Mouse (Mus musculus) adrenal gland (tissue): ENCODE results near the gene Unc79.

Experiments used
- intact Hi-C: fragments of 180-260 bp; cut with DNase I; formaldehyde crosslinking; loops from one replicate; pipeline ENCODE4 v1.15.1; 2025

The Unc79 gene

DNA sequence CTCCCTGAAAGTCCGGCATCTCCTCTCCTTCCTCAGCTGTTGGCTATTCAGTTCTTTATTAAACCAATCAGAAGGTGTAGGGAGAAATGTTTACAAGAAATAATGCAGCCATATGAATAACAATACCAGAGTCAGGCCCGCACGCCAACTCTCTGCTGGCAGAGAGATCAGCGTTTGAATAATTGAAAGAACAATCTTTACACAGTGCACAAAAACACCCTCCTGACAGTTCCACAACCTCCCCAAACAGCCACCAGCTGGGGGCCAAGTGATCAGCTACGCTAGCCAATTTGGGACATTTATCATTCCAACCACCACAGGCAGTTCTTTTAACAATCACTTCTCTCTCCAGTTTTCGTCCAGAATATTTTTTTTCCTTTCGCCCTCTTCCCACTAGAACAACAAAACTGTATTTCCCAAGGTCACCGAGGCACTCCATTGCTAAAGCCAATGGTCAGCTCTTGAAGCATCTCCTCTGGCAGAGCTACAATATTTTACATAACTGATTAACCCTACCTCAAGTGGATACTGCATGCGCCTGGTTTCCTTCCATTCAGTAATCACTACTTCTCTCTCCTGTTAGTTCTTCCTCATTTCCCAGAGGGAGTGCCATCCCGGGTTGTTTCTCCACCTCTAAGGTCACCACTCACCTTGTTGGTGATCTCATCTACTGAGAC is 169.0 kb downstream of the Unc79 start:
- intact Hi-C loops = no loop called here

DNA sequence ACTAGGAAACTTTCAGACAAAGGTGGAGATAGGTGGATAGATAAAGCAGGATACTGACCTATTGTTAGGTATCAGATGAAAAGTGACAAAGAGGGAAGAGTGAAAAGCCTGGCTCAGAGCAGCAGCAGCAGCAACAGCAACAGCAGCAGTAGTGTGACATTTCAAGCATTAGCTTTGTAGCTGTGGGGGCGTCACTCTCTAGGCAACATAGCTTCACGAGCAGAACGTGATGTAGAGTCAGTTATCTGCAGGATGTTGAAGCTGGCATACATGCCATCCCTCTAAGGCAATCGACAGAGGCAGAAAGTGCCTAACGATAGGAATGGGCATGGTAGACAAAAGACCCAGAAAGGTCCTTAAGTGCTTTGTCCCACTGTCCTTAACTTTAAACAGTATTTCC is 173.3 kb downstream of the Unc79 start:
- intact Hi-C loops = no loop called here

DNA sequence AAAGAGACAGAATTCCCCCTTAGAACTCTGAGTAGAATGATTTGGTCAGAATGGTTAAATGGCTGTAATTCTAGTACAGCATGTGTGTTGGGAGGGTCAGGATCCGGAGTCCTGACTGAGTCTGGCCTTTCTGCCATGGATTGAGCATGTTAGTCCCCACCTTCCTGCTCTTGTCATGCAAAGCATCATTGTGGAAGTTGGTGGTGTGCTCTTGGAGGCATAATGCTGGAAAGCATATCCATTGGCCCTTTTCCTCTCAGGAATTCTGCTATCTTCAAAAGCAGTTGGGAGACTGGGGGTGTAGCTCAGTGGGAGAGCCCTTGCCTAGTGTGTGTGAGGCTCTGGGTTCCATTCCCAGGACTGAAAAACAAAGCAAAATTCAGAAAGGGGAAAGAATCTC is 175.2 kb downstream of the Unc79 start:
- intact Hi-C loops = no loop called here

GRCm38 (mm10) chr12:103128914-103129313 is 180.3 kb downstream of the Unc79 start:
- intact Hi-C loops = no loop called here

GRCm38 (mm10) chr12:103129395-103130248 is 181.0 kb downstream of the Unc79 start:
- intact Hi-C loops = no loop called here

- intact Hi-C loops = no loop called here
Observed at GRCm38 (mm10) chr12:103131419-103131818, 182.8 kb downstream of the Unc79 start.

DNA sequence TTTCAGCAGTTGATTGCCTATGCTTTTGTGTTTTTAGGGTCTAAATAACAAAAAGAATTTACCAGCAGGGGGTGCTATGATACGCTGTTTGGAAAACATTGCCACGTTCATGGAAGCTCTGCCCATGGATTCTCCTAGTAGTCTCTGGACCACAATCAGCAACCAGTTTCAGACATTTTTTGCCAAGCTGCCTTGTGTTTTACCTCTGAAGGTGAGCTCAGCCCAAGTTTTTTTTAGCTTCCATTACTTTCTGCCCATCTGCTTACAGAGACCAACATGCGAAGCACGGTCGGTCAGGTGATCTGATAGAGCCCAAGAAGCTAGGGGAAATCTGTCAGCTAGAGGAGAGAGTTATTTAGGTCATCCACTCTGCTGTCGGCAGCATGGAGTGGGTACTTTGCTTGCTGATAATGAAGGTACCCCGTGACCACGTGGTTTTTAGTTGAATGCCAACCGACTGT is 193.9 kb downstream of the Unc79 start:
- intact Hi-C loops = loop anchor here (2.0 to 5.0 kb wide), 2 partner anchors 164 to 230 kb away; no protein-coding TSS in a partner anchor

DNA sequence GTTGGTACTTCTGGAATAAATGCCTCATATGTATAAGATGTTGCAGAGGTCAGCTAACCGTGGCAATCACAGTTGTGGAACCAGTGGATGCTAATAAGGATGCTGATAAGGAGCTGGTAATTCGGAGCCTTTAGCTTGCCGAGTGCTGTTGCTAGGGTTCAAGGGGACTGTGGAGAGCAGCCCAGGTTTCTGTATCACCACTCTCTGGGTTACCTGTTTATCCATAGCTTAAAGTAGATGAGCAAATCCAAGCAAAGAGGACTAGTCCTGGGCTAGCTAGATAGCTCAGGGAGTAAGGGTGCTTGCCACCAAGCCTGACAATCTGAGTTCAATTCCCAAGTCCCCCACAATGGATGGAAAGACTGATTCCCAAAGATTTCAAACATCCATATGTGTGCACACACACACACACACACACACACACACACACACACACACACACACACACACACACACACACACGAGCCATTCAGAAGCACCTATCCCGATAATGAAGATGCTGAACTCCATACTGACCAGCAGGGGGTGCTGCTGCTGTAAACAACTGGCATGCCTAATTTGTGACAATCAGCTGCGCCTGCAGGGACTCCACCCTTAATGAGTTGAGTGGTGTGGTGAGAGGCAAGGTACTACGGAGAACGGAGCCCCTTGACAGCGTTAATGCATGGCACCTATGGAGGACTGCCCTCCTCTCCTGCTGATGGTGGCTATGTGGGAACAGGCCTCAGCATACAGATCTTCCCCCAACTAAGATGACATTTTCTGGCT is 195.3 kb downstream of the Unc79 start:
- intact Hi-C loops = loop anchor here (2.0 to 5.0 kb wide), 4 partner anchors 99 to 228 kb away; partner anchors contain the start of gene Prima1

DNA sequence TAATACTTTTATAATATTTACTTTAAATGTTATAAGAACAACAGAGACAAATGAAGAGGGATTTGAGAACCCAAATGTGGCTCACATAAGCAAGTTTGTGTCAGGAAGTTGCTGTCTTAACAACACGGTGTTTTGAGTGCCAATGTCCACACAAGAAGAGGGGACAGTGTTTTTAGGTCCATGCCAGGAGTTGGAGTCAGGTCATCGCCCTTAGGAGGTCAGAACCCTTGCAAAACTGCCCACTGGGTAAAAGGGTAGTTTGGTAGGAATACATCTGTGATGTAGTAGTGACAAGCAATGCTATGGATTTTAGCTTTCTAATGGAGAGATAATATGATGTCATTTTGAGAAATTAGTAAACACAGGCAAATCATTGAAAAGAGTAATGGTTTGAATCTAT is 201.6 kb downstream of the Unc79 start:
- intact Hi-C loops = no loop called here

- intact Hi-C loops = no loop called here
Observed at GRCm38 (mm10) chr12:103154927-103155326, 206.3 kb downstream of the Unc79 start.

DNA sequence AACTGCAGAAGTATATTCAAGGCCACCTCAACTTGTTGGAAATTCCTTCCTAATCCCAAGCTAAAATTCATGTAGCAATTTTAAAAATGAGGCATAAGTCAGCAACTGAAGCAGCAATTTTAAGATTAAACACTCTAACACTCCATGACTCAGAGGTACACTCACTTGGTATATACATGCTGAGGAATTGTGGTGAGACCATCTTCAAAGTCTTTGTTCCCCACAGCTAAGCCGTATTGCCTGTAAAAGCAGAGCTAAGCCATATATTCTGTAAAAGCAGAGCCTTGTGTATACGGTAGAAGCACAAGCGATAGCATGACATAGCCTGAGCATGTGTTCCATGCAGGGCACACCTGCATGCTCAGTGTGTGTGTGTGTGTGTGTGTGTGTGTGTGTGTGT is 206.7 kb downstream of the Unc79 start:
- intact Hi-C loops = no loop called here

DNA sequence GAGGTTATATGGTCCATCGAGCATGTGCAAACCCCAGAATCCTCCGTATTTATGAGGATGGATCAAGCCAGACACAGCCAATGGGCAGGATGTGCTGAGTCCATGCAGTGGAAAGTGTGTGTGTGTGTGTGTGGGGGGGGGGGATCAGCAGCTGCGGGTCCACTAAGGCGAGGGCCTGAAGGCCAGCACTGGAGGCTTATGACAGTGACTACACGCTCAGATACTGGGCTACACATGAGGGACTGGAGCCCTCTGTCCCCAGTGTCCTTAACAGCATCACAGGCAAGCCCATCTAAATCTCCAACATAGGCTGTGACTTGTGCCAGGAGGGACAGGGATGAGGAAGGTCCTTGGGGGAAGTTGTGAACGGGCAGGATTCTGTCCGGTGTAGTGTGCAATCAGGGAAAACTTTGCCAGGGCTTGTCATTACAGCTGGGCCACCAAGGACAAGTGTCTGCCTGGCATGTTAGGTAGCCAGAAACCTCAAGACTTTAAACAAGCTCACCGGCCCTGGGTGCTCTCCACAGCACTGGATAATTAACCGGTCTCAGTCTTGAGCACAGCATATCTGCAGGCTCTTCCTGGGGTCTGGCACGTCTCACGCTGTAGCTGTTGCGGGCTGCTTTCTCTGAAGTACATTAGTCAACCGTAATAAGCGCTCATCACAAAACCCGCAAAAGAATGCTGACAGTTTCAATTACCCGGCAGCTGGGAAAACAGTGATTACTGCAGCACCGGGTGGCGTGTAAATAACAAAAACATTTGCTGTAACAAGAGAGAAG is 208.7 kb downstream of the Unc79 start:
- intact Hi-C loops = no loop called here

DNA sequence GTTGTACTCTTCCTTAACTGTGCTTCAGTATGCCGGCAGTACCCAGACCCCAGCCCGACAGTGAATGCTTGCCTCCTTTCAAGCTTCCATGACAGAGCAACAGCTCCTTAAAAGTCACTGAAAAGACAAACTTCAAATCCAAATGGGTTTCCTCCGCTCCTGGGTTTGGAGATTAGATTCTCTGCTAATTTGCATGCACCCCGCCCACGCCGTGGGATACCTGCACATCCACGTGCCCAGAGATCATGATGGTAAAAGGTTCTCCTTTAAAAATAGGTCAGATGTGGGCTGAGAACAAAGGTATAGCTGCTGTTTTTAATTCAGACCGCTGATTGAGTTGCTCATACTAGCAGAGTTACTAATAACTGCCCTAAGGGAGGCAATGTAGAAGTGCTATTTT is 210.4 kb downstream of the Unc79 start:
- intact Hi-C loops = no loop called here

DNA sequence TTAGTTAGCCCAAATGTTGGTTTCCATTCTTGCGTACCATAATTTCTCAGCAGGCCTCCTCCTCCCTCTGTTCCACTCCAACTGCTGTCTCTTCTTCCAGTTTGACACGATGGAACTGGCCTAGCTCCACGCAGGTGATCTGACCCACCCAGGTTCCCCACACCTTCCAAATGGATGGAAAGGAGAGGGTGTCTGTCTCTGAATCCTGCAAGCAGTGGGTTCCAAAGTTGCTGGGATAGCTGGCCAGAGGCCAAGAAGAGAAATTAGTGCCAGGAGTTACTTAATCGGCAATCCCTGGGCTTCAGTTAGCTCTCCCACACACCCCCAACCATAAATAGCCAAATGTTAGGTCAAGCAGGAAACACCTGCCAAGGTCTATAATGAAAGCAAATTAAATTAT is 212.1 kb downstream of the Unc79 start:
- intact Hi-C loops = no loop called here

DNA sequence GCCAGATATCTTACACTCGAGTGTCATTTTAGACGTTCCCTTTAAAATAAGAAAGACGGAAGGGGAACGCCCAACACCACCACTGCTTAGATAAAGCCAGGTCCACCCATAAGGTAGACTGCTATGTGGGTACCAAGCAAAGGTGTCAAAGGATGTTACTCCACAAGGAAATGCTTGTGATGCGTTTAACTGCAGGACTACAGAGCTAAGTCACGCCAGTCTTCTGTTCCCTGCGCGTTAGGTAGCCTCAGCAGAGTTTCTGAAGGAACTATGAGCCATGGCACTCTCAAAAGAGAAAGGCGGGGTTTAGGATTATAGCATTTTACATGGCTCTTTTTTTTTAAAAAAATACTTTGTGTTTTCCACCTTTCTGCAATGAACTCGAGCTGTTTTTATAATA is 214.9 kb downstream of the Unc79 start:
- intact Hi-C loops = no loop called here

DNA sequence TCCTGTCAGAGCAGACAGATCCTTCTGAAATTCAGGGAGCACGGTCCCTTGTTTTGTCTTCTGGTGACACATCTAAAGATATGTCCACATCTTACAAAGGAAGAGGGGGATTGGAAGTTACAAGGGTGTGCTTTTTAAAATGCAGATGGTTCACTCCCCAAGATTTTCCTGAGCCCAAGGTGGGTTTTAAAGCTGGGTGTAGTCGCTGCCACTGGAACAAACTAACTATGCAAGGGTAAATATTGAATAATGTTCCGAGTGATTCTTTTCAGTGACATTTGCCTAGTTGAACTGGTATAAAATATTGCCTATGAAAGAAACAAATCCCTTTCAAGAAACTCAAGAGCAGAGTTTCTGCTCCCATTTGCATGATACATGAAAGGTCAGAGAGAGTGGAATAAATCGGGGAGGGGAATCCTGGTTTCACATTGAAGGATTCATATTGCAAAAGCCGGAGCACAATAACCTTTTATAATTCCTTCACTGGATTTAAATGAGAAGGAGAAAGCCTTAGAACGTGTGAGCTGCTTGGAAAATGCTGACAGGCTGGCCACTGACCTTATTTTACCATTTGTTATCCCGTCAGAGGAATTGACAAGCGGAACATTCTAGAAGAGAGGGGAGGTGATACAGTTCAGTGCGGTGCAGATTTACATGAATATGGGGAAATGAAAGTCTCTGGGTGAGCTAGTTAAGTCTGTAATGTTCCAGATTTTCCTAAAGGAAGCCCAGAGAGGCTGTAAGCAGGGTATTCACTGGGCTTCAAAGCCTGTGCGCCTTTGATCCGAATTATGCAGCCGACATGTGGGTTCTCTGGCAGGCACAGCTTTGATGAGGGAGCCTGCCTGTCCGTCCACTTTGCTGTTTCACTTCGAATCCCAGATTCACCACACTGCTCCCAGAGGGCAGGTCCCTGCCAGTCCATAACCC is 215.7 kb downstream of the Unc79 start:
- intact Hi-C loops = no loop called here

DNA sequence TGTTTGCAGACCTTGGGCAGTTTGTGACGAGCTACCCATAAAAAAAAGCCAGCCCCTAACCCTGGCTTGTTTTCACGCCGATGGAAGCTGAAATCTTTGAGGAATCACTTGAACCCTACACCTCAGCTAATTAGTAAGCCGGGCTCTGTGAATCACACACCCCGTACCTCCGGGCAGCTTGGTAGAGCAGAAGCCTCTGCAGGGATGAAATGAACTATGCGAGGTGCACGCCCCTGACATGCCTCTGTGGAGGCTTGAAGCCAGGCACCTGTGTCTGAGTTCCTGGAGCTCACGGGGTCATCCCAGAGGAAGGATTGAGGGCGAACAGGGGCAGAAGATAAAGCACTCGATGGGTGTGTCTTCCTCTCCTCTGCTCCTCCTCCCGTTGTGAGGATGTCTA is 220.2 kb downstream of the Unc79 start:
- intact Hi-C loops = no loop called here

DNA sequence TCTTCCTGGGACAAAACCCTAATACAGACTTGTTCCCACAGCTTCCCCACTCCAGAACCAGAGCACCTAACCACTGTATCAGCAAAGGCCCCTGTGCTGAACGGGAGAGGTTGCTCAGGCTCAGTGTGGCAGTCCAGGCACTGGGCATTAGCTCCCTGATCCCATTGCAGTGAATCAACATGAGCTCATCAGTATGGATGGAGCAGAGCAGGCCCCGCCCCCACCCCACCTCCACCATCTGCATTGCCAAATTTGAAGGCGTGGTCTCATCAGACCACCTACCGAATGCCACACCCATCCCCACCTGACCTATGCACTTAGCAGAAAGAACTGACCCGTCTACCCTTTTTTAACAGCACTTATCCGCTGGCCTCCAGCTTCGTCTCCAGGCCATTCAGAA is 234.4 kb downstream of the Unc79 start:
- intact Hi-C loops = no loop called here

DNA sequence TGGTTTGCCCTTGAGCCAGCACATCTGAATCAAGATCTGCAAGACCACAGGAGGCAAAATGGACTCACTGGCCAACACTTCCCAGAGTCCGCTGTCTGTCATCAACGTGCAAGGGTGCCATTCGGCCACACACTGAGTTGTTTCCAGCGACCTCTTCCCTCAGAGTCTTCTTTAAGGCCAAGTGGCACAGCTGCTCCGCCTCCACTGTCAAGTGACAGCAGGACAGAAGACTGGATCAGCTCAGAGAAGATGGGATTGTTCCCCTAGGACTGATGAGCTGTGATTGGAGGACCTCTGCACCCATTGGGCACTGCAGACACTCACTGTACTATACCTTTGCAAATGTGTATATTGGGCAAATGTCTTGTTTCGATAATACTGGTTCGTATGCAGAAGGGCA is 238.4 kb downstream of the Unc79 start:
- intact Hi-C loops = no loop called here

- intact Hi-C loops = no loop called here
Observed at GRCm38 (mm10) chr12:103188223-103188622, 239.6 kb downstream of the Unc79 start.
